Mouse (Mus musculus): ENCODE measurements around the gene Gnao1. TPM values are rescaled to one million over a fixed set of nuclear protein-coding genes. Genes with fewer than 3 reads are reported as not detected.

The Gnao1 gene
- polyA plus RNA-seq, 1 experiment from 2014 or later = 3.7 TPM

- ATAC-seq (ENCODE audit: low read depth) = no peak
- Histone ChIP-seq H3K9me3 (ENCODE audit: control insufficient read depth, low read length) (no peaks in the 10 kb centered on the region), H3K36me3 (ENCODE audit: control insufficient read depth, insufficient read depth, low read length) (no peaks in the 10 kb centered on the region), H3K27me3 (ENCODE audit: control insufficient read depth, insufficient read depth, low read depth, low read length) (no peaks in the 10 kb centered on the region), H3K4me3 (ENCODE audit: low read length) (no peak overlapping the region), H3K4me1 (replicated peaks; ENCODE audit: control insufficient read depth, insufficient read depth, low read length) (no peaks in the 10 kb centered on the region), H3K9ac (ENCODE audit: low read length) (no peak overlapping the region), H3K27ac (ENCODE audit: low read length) (no peak overlapping the region), H3K4me2 (ENCODE audit: low read depth, low read length) (no peak overlapping the region)
- 86% methylated on average over 1 of the region's 1 CpGs for WGBS
Measured at GRCm38 (mm10) chr8:93858286-93858685, 48.5 kb downstream of the Gnao1 start.

DNA sequence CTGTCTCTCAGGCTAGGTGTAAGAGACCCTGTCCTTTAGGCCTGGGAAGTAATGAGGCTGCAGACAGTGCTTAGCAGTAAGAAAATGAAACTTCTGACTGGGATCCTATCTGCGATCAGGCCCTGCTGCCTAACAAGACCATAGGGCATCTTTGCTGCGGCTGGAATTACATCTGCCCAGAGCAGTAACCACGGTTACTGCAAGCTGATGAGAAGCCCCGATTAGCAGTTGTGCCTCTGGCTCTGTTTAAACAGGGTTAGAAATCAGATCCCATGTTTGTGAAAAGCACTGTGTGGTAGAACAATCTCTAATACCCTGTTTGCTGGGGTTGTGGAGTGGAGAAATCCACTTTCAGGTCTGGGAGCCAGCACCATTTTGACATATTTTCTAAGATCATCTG, 50.3 kb downstream of the Gnao1 start:
- no peak overlapping the region for H3K4me3 ChIP-seq (ENCODE audit: low read length)
- no peaks in the 10 kb centered on the region for H3K36me3 ChIP-seq (ENCODE audit: control insufficient read depth, insufficient read depth, low read length)
- no peak overlapping the region for H3K27ac ChIP-seq (ENCODE audit: low read length)
- H3K9ac ChIP-seq (ENCODE audit: low read length) = no peak overlapping the region
- ATAC-seq (ENCODE audit: low read depth) = no peak
- H3K4me1 ChIP-seq (replicated peaks; ENCODE audit: control insufficient read depth, insufficient read depth, low read length) = no peaks in the 10 kb centered on the region
- H3K9me3 ChIP-seq (ENCODE audit: control insufficient read depth, low read length) = no peaks in the 10 kb centered on the region
- 46% methylated on average over 4 of the region's 4 CpGs for WGBS
- no peak overlapping the region for H3K4me2 ChIP-seq (ENCODE audit: low read depth, low read length)
- no peaks in the 10 kb centered on the region for H3K27me3 ChIP-seq (ENCODE audit: control insufficient read depth, insufficient read depth, low read depth, low read length)

DNA sequence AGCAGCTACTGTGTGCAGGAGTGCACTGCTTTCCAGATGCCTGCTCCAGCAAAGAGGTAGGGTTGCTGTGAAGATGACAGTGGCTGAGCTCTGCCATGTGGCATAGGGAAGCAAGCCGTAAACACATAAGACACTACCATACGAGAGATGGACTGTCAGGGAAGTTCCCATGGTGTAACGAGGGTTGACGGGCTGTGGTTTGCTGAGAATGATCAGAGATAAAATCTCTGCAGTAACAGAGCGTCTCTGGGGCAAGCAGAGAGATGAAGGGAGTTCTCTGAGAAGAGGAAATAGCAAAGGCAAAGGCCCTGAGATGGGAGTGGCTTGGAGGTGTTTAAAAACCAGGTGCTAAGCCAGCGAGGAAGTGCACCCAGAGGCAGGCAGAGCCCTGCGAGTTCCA, 54.3 kb downstream of the Gnao1 start:
- no peak overlapping the region for H3K27ac ChIP-seq (ENCODE audit: low read length)
- H3K9me3 ChIP-seq (ENCODE audit: control insufficient read depth, low read length) = no peaks in the 10 kb centered on the region
- H3K4me2 ChIP-seq (ENCODE audit: low read depth, low read length) = no peak overlapping the region
- no peak overlapping the region for H3K9ac ChIP-seq (ENCODE audit: low read length)
- H3K27me3 ChIP-seq (ENCODE audit: control insufficient read depth, insufficient read depth, low read depth, low read length) = no peaks in the 10 kb centered on the region
- no peak overlapping the region for H3K4me3 ChIP-seq (ENCODE audit: low read length)
- no peaks in the 10 kb centered on the region for H3K36me3 ChIP-seq (ENCODE audit: control insufficient read depth, insufficient read depth, low read length)
- H3K4me1 ChIP-seq (replicated peaks; ENCODE audit: control insufficient read depth, insufficient read depth, low read length) = no peaks in the 10 kb centered on the region
- no peak for ATAC-seq (ENCODE audit: low read depth)
- WGBS = 52% methylated on average over 7 of the region's 7 CpGs

DNA sequence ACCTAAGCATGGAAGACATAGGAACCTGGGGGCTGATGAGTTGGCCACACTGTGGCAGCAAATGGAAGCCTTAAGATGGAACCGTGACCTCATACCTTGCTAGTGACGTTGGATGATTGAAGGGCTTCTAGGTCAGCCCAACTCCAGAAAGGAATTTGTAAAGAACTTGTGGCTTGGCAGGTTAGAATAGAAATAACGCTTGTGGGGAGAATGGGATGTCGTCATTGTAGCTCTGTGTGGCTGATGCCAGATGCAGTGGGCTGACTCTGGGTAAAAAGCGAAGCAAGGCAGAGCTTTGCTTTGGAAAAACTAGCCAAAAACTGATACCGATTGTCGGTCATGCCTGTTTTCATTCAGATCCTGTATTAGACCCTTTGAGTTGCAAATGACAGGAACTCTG, 56.5 kb downstream of the Gnao1 start:
- H3K4me2 ChIP-seq (ENCODE audit: low read depth, low read length) = no peak overlapping the region
- WGBS = 81% methylated on average over 7 of the region's 7 CpGs
- H3K36me3 ChIP-seq (ENCODE audit: control insufficient read depth, insufficient read depth, low read length) = no peaks in the 10 kb centered on the region
- no peak overlapping the region for H3K27ac ChIP-seq (ENCODE audit: low read length)
- ATAC-seq (ENCODE audit: low read depth) = no peak
- H3K9ac ChIP-seq (ENCODE audit: low read length) = no peak overlapping the region
- no peak overlapping the region for H3K4me3 ChIP-seq (ENCODE audit: low read length)
- H3K27me3 ChIP-seq (ENCODE audit: control insufficient read depth, insufficient read depth, low read depth, low read length) = no peaks in the 10 kb centered on the region
- H3K9me3 ChIP-seq (ENCODE audit: control insufficient read depth, low read length) = no peaks in the 10 kb centered on the region
- H3K4me1 ChIP-seq (replicated peaks; ENCODE audit: control insufficient read depth, insufficient read depth, low read length) = no peaks in the 10 kb centered on the region

DNA sequence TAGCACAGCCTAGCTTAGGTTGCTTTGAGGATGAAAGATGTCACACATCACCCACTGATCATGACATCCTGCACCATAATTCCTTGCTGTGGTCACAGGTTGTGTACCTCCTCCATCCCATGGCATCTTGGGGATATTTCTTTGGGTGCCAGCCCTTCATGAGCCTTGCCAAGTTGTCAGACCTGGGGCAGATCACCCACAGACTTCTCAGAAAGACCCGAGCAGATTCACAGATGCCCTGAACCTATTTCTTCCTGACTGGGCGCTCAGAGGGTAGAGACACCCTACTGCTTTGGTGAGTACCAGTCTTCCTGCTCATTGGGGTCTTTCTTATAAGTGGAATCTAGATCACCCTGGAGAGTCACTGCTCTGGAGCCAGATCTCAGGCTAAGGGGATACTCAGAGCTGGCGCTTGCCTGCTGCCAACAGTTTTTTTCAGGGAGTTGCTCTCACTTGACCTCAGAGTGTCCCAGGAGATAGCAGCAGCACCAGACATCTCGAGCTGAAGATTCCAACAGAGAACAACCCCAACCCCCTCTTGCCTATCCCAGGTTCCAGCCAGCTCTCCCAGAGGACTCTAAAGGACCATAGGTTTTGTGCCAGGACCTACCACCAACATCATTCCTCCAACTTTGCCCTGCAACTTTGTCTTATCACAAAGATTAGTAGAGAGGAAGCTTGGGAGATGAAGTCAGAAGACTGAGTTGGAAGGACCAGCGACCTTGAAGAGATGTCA, 58.9 kb downstream of the Gnao1 start:
- H3K27ac ChIP-seq (ENCODE audit: low read length) = no peak overlapping the region
- no peak for ATAC-seq (ENCODE audit: low read depth)
- H3K36me3 ChIP-seq (ENCODE audit: control insufficient read depth, insufficient read depth, low read length) = no peaks in the 10 kb centered on the region
- H3K9me3 ChIP-seq (ENCODE audit: control insufficient read depth, low read length) = no peaks in the 10 kb centered on the region
- no peak overlapping the region for H3K9ac ChIP-seq (ENCODE audit: low read length)
- H3K27me3 ChIP-seq (ENCODE audit: control insufficient read depth, insufficient read depth, low read depth, low read length) = no peaks in the 10 kb centered on the region
- no peak overlapping the region for H3K4me2 ChIP-seq (ENCODE audit: low read depth, low read length)
- no peak overlapping the region for H3K4me3 ChIP-seq (ENCODE audit: low read length)
- no peaks in the 10 kb centered on the region for H3K4me1 ChIP-seq (replicated peaks; ENCODE audit: control insufficient read depth, insufficient read depth, low read length)
- WGBS = 56% methylated on average over 5 of the region's 5 CpGs

- Histone ChIP-seq H3K4me2 (ENCODE audit: low read depth, low read length) (no peak overlapping the region), H3K36me3 (ENCODE audit: control insufficient read depth, insufficient read depth, low read length) (no peaks in the 10 kb centered on the region), H3K4me3 (ENCODE audit: low read length) (no peak overlapping the region), H3K9me3 (ENCODE audit: control insufficient read depth, low read length) (no peaks in the 10 kb centered on the region), H3K27ac (ENCODE audit: low read length) (no peak overlapping the region), H3K4me1 (replicated peaks; ENCODE audit: control insufficient read depth, insufficient read depth, low read length) (no peaks in the 10 kb centered on the region), H3K27me3 (ENCODE audit: control insufficient read depth, insufficient read depth, low read depth, low read length) (no peaks in the 10 kb centered on the region), H3K9ac (ENCODE audit: low read length) (no peak overlapping the region)
- WGBS = 72% methylated on average over 5 of the region's 5 CpGs
- no peak for ATAC-seq (ENCODE audit: low read depth)
Measured at GRCm38 (mm10) chr8:93871275-93871674, 61.5 kb downstream of the Gnao1 start.

DNA sequence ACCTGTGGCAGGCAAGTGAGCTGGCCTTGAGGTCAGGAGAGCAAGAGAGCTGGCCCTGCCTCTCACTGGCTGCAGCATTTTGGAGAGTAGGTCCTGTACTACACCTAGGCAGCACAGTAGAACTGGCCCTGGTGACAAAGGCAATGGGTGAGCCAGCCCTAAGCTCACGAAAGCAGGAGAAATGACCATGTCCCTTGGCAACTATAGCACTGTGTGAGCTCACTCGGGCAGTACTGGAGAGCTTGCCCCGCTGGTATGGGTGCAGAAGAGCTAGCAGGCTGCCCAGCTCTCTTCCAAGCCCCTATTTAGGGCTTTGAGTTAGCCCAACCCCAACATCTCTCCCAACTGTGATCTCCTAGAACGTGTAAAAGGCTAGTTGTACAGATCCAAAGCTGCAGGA, 68.6 kb downstream of the Gnao1 start:
- Histone ChIP-seq H3K9me3 (ENCODE audit: control insufficient read depth, low read length) (no peaks in the 10 kb centered on the region), H3K4me1 (replicated peaks; ENCODE audit: control insufficient read depth, insufficient read depth, low read length) (no peaks in the 10 kb centered on the region), H3K36me3 (ENCODE audit: control insufficient read depth, insufficient read depth, low read length) (no peaks in the 10 kb centered on the region), H3K27ac (ENCODE audit: low read length) (no peak overlapping the region), H3K4me3 (ENCODE audit: low read length) (no peak overlapping the region), H3K9ac (ENCODE audit: low read length) (no peak overlapping the region), H3K27me3 (ENCODE audit: control insufficient read depth, insufficient read depth, low read depth, low read length) (no peaks in the 10 kb centered on the region), H3K4me2 (ENCODE audit: low read depth, low read length) (no peak overlapping the region)
- WGBS = 75% methylated on average over 4 of the region's 4 CpGs
- ATAC-seq (ENCODE audit: low read depth) = no peak

GRCm38 (mm10) chr8:93879966-93880365, 70.2 kb downstream of the Gnao1 start:
- Histone ChIP-seq H3K9ac (ENCODE audit: low read length) (no peak overlapping the region), H3K27ac (ENCODE audit: low read length) (no peak overlapping the region), H3K4me3 (ENCODE audit: low read length) (no peak overlapping the region), H3K9me3 (ENCODE audit: control insufficient read depth, low read length) (no peaks in the 10 kb centered on the region), H3K36me3 (ENCODE audit: control insufficient read depth, insufficient read depth, low read length) (no peaks in the 10 kb centered on the region), H3K27me3 (ENCODE audit: control insufficient read depth, insufficient read depth, low read depth, low read length) (no peaks in the 10 kb centered on the region), H3K4me2 (ENCODE audit: low read depth, low read length) (no peak overlapping the region), H3K4me1 (replicated peaks; ENCODE audit: control insufficient read depth, insufficient read depth, low read length) (no peaks in the 10 kb centered on the region)
- 84% methylated on average over 7 of the region's 7 CpGs for WGBS
- ATAC-seq (ENCODE audit: low read depth) = no peak

DNA sequence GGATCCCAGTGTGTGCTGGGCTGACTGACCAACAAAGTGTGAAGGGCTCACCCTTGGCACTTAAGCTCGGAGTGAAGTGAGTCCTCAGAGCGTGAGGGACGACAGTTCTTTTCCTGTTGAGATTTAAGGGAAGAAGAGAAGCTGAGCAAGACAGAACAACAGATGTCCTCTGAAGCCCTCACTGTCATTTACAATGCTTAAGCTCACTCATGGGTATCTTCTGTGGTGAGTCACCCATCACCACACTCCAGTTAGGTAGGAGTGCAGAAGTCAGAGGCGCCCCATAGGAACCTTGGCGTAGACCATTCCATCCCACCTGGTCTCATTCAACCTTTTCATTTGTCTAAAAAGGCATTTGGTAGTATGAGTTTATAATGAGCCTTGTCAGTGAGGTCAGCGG, 71.6 kb downstream of the Gnao1 start:
- H3K4me2 ChIP-seq (ENCODE audit: low read depth, low read length) = no peak overlapping the region
- WGBS = 81% methylated on average over 6 of the region's 6 CpGs
- H3K4me1 ChIP-seq (replicated peaks; ENCODE audit: control insufficient read depth, insufficient read depth, low read length) = no peaks in the 10 kb centered on the region
- no peaks in the 10 kb centered on the region for H3K36me3 ChIP-seq (ENCODE audit: control insufficient read depth, insufficient read depth, low read length)
- ATAC-seq (ENCODE audit: low read depth) = no peak
- H3K27me3 ChIP-seq (ENCODE audit: control insufficient read depth, insufficient read depth, low read depth, low read length) = no peaks in the 10 kb centered on the region
- H3K9ac ChIP-seq (ENCODE audit: low read length) = no peak overlapping the region
- no peak overlapping the region for H3K27ac ChIP-seq (ENCODE audit: low read length)
- H3K9me3 ChIP-seq (ENCODE audit: control insufficient read depth, low read length) = no peaks in the 10 kb centered on the region
- H3K4me3 ChIP-seq (ENCODE audit: low read length) = no peak overlapping the region

DNA sequence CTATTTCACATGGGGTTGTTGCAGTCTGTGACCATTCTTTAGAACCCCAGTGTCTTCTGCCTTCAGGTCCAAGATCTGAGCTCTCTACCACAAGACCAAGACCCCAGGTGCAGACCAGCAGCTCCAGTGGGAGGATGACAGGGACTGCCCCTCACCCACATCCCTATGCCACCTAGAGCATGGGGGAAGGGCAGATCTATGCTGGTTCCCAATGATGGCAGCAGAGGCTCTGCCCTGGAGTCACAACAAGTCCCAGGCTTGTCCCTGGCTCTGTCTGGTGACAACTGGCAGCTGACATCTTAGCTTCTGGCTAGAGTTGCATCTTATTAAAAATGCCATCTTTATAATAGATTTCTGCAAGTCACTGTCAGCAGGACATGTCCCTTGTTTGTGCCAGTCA, 73.5 kb downstream of the Gnao1 start:
- H3K4me3 ChIP-seq (ENCODE audit: low read length) = no peak overlapping the region
- no peak overlapping the region for H3K9ac ChIP-seq (ENCODE audit: low read length)
- H3K9me3 ChIP-seq (ENCODE audit: control insufficient read depth, low read length) = no peaks in the 10 kb centered on the region
- H3K27me3 ChIP-seq (ENCODE audit: control insufficient read depth, insufficient read depth, low read depth, low read length) = no peaks in the 10 kb centered on the region
- no peaks in the 10 kb centered on the region for H3K4me1 ChIP-seq (replicated peaks; ENCODE audit: control insufficient read depth, insufficient read depth, low read length)
- H3K36me3 ChIP-seq (ENCODE audit: control insufficient read depth, insufficient read depth, low read length) = no peaks in the 10 kb centered on the region
- no peak overlapping the region for H3K4me2 ChIP-seq (ENCODE audit: low read depth, low read length)
- H3K27ac ChIP-seq (ENCODE audit: low read length) = no peak overlapping the region
- no peak for ATAC-seq (ENCODE audit: low read depth)
